Mouse (Mus musculus): Measurements from ENCODE around the gene Zfp952. TPM values are rescaled to one million over a fixed set of nuclear protein-coding genes. Genes with fewer than 3 reads are reported as not detected.

The Zfp952 gene
- polyA plus RNA-seq (2014; fragmentation: Illumina TruSeq; extraction: RNeasy Lipid Tissue Mini Kit (QIAGEN cat#74804)), result 28.4 TPM

GRCm38 (mm10) chr17:32992699-32993474, at the start of gene Zfp952:
Zfp952 (plus strand) TSS chr17:32993129.

GRCm38 (mm10) chr17:32947215-32947914, 45.6 kb upstream of the Zfp952 start, which contains the start of gene Cyp4f13:
Cyp4f13 (minus strand) TSS chr17:32947402.

GRCm38 (mm10) chr17:32965623-32966290, 27.2 kb upstream of the Zfp952 start, which contains the start of gene Zfp472:
Zfp472 (plus strand) TSS chr17:32965814.

GRCm38 (mm10) chr17:33032900-33033891, 40.3 kb downstream of the Zfp952 start, which contains the start of gene Zfp763:
Zfp763 (minus strand) TSS chr17:33033402.

Other genes with a start within 250 kb of the Zfp952 start
- gene Zfp871, start 204.8 kb upstream of the Zfp952 start, polyA plus RNA-seq (2014; fragmentation: Illumina TruSeq; extraction: RNeasy Lipid Tissue Mini Kit (QIAGEN cat#74804)), result 114 TPM
- 3.5 TPM for gene Zfp811, start 183.2 kb upstream of the Zfp952 start, polyA plus RNA-seq (2014; fragmentation: Illumina TruSeq; extraction: RNeasy Lipid Tissue Mini Kit (QIAGEN cat#74804))
- 31.1 TPM for gene Zfp799, start 162.9 kb upstream of the Zfp952 start, polyA plus RNA-seq (2014; fragmentation: Illumina TruSeq; extraction: RNeasy Lipid Tissue Mini Kit (QIAGEN cat#74804))
- gene Zfp870, start 101.5 kb upstream of the Zfp952 start, polyA plus RNA-seq (2014; fragmentation: Illumina TruSeq; extraction: RNeasy Lipid Tissue Mini Kit (QIAGEN cat#74804)), result 18.5 TPM
- gene Cyp4f14, start 75.8 kb upstream of the Zfp952 start, polyA plus RNA-seq (2014; fragmentation: Illumina TruSeq; extraction: RNeasy Lipid Tissue Mini Kit (QIAGEN cat#74804)), result 1.5 TPM
- gene Cyp4f13, start 45.7 kb upstream of the Zfp952 start, polyA plus RNA-seq (2014; fragmentation: Illumina TruSeq; extraction: RNeasy Lipid Tissue Mini Kit (QIAGEN cat#74804)), result 3.3 TPM
- gene Zfp472, start 27.3 kb upstream of the Zfp952 start, polyA plus RNA-seq (2014; fragmentation: Illumina TruSeq; extraction: RNeasy Lipid Tissue Mini Kit (QIAGEN cat#74804)), result 23.6 TPM
- 42.5 TPM for gene Zfp763, start 40.3 kb downstream of the Zfp952 start, polyA plus RNA-seq (2014; fragmentation: Illumina TruSeq; extraction: RNeasy Lipid Tissue Mini Kit (QIAGEN cat#74804))
- not detected for gene 4921501E09Rik, start 74.9 kb downstream of the Zfp952 start, polyA plus RNA-seq (2014; fragmentation: Illumina TruSeq; extraction: RNeasy Lipid Tissue Mini Kit (QIAGEN cat#74804))
- 36.2 TPM for gene Zfp563, start 96.2 kb downstream of the Zfp952 start, polyA plus RNA-seq (2014; fragmentation: Illumina TruSeq; extraction: RNeasy Lipid Tissue Mini Kit (QIAGEN cat#74804))
- gene Morc2b, start 146.6 kb downstream of the Zfp952 start, polyA plus RNA-seq (2014; fragmentation: Illumina TruSeq; extraction: RNeasy Lipid Tissue Mini Kit (QIAGEN cat#74804)), result not detected
- not detected for gene Olfr55, start 175.3 kb downstream of the Zfp952 start, polyA plus RNA-seq (2014; fragmentation: Illumina TruSeq; extraction: RNeasy Lipid Tissue Mini Kit (QIAGEN cat#74804))
- not detected for gene Olfr239, start 198.2 kb downstream of the Zfp952 start, polyA plus RNA-seq (2014; fragmentation: Illumina TruSeq; extraction: RNeasy Lipid Tissue Mini Kit (QIAGEN cat#74804))
- gene Olfr1564, start 228.6 kb downstream of the Zfp952 start, polyA plus RNA-seq (2014; fragmentation: Illumina TruSeq; extraction: RNeasy Lipid Tissue Mini Kit (QIAGEN cat#74804)), result not detected